Mouse (Mus musculus) cerebellum, adult 2 months (tissue): ENCODE measurements around the gene Rgsl1.

ENCODE experiments used
- CTCF ChIP-seq: fragments of 200-500 bp; IDR thresholded peaks from 2 replicates; pipeline ENCODE4 v1.5.1; 2011; ENCODE audit warnings: low read depth, mild to moderate bottlenecking, control low read depth, low read length, moderate library complexity, borderline replicate concordance; ENCODE audit not compliant: insufficient read depth
- POLR2A ChIP-seq: fragments of 200-500 bp; IDR thresholded peaks from 2 replicates; pipeline ENCODE4 v1.6.1; 2011; ENCODE audit warnings: low read length, control low read depth, borderline replicate concordance; ENCODE audit not compliant: insufficient read depth

- TF ChIP-seq CTCF (no peak), POLR2A (no peak)
Observed at GRCm38 (mm10) chr1:153836036-153836435, 7.9 kb downstream of the Rgsl1 start.
